Mouse (Mus musculus) kidney, embryonic 14.5 days (tissue): ENCODE data around the gene U2af2. TPM values are rescaled to one million over a fixed set of nuclear protein-coding genes. Genes with fewer than 3 reads are reported as not detected.
A peak's percentile ranks its signal among the peaks of the same experiment; 100 is the strongest.

Experiments
- ATAC-seq: fragments of 200-750 bp; cut with Nextera tagmentation; 2 replicates; pipeline ENCODE4 v1.8.0; 2017; ENCODE audit warnings: moderate number of reproducible peaks, mild to moderate bottlenecking, moderate TSS enrichment, moderate library complexity; ENCODE audit not compliant: low FRiP score, low TSS enrichment
- H3K27ac ChIP-seq: fragments of 300-500 bp; sonication (generic); 2 replicates; pipeline ENCODE4 v1.5.1; 2014; ENCODE audit warnings: low read depth, mild to moderate bottlenecking, low read length, moderate library complexity, mixed read lengths
- H3K27me3 ChIP-seq: fragments of 300-500 bp; sonication (generic); 2 replicates; pipeline ENCODE4 v1.6.1; 2014; ENCODE audit warnings: mild to moderate bottlenecking, low read length; ENCODE audit not compliant: control insufficient read depth, insufficient read depth
- H3K36me3 ChIP-seq: fragments of 300-500 bp; sonication (generic); 2 replicates; pipeline ENCODE4 v1.6.1; 2014; ENCODE audit warnings: low read length, mixed read lengths; ENCODE audit not compliant: control insufficient read depth, insufficient read depth
- H3K4me1 ChIP-seq: fragments of 300-500 bp; sonication (generic); 2 replicates; pipeline ENCODE4 v1.6.1; 2014; ENCODE audit warnings: low read length, mixed read lengths; ENCODE audit not compliant: control insufficient read depth, insufficient read depth
- H3K4me2 ChIP-seq: fragments of 300-500 bp; sonication (generic); replicated peaks from 2 replicates; pipeline ENCODE4 v1.6.1; 2014; ENCODE audit warnings: low read depth, mild to moderate bottlenecking, low read length
- H3K4me3 ChIP-seq: fragments of 300-500 bp; sonication (generic); 2 replicates; pipeline ENCODE4 v1.5.1; 2014; ENCODE audit warnings: mild to moderate bottlenecking, low read length
- H3K9ac ChIP-seq: fragments of 300-500 bp; sonication (generic); 2 replicates; pipeline ENCODE4 v1.6.1; 2014; ENCODE audit warnings: low read depth, mild to moderate bottlenecking, low read length, moderate library complexity
- H3K9me3 ChIP-seq: fragments of 300-500 bp; sonication (generic); 2 replicates; pipeline ENCODE4 v1.6.1; 2016; ENCODE audit warnings: low read length; ENCODE audit not compliant: control insufficient read depth
- WGBS: fragments of 180-500 bp; shearing (Covaris S2); extraction: QIAGEN DNeasy Blood & Tissue Kit; methylation state at CpG from one replicate; pipeline ENCODE4 v1.1.7; 2014; 5-methylcytosine and 5-hydroxymethylcytosine counted together
- polyA plus RNA-seq: library from polyadenylated mRNA; unstranded; fragments of >200 nt; fragmentation: Nextera tagmentation; extraction: Ambion mirVana; gene quantifications from 2 replicates; pipeline ENCODE4 v1.2.1, GENCODE M21; 2014

U2af2 gene
- polyA plus RNA-seq, 1 experiment from 2014 or later: 148 TPM

- H3K4me3 ChIP-seq: no peak overlapping the region
- H3K36me3 ChIP-seq: no peaks in the 10 kb centered on the region
- H3K27ac ChIP-seq: no peak overlapping the region
- H3K4me1 ChIP-seq: peaks cover 3% of the 10 kb centered on the region; the same call in 1 of the 2 replicates
- no peak overlapping the region for H3K9ac ChIP-seq
- no peak overlapping the region for H3K4me2 ChIP-seq
- H3K9me3 ChIP-seq: no peaks in the 10 kb centered on the region
- 41% methylated on average over 2 of the region's 2 CpGs for WGBS
- ATAC-seq: no peak
- H3K27me3 ChIP-seq: peaks cover 6% of the 10 kb centered on the region; the same call in 1 of the 2 replicates
These were observed 14.6 kb upstream of the U2af2 start for GRCm38 (mm10) chr7:5047313-5047712.

- WGBS: 1% methylated on average over 65 of the region's 65 CpGs
- peak within 1 kb of the TSS; percentile 78 for H3K27ac ChIP-seq
- peaks cover 24% of the 10 kb centered on the region for H3K4me1 ChIP-seq
- H3K4me3 ChIP-seq: peak within 1 kb of the TSS; percentile 79
- H3K27me3 ChIP-seq: peaks cover 40% of the 10 kb centered on the region
- H3K9ac ChIP-seq: peak within 1 kb of the TSS; percentile 92
- ATAC-seq: peak; percentile 72
- no peaks in the 10 kb centered on the region for H3K9me3 ChIP-seq
- peak within 1 kb of the TSS; percentile 84 for H3K4me2 ChIP-seq
- H3K36me3 ChIP-seq: no peaks in the 10 kb centered on the region
These were observed 10.4 kb upstream of the U2af2 start, which contains the start of gene Zfp580 for GRCm38 (mm10) chr7:5051193-5052192. TSS of gene Zfp580 (plus strand) at chr7:5051538.

GRCm38 (mm10) chr7:5052438-5052837, 9.5 kb upstream of the U2af2 start:
- H3K4me1 ChIP-seq: peaks cover 24% of the 10 kb centered on the region
- ATAC-seq: no peak
- peaks cover 45% of the 10 kb centered on the region for H3K27me3 ChIP-seq
- 3% methylated on average over 12 of the region's 12 CpGs for WGBS
- no peaks in the 10 kb centered on the region for H3K9me3 ChIP-seq
- no peaks in the 10 kb centered on the region for H3K36me3 ChIP-seq
- H3K27ac ChIP-seq: no peak overlapping the region
- peak overlapping the region; percentile 84 for H3K4me2 ChIP-seq
- H3K9ac ChIP-seq: peak overlapping the region; percentile 92
- peak overlapping the region; percentile 79 for H3K4me3 ChIP-seq

- peak; percentile 8; the same call in 1 of the 2 replicates for ATAC-seq
- Histone ChIP-seq H3K9ac (peak overlapping the region; percentile 92), H3K4me2 (peak overlapping the region; percentile 84), H3K27me3 (peaks cover 45% of the 10 kb centered on the region), H3K4me3 (peak overlapping the region; percentile 79), H3K27ac (no peak overlapping the region), H3K4me1 (peaks cover 24% of the 10 kb centered on the region), H3K36me3 (no peaks in the 10 kb centered on the region), H3K9me3 (no peaks in the 10 kb centered on the region)
- WGBS: 4% methylated on average over 45 of the region's 45 CpGs
These were observed 9.0 kb upstream of the U2af2 start for GRCm38 (mm10) chr7:5052931-5053343.

GRCm38 (mm10) chr7:5053456-5054179, 8.3 kb upstream of the U2af2 start:
- H3K27ac ChIP-seq: no peak overlapping the region
- H3K27me3 ChIP-seq: peaks cover 45% of the 10 kb centered on the region
- H3K9ac ChIP-seq: peak overlapping the region; percentile 53; the same call in 1 of the 2 replicates
- peak overlapping the region; percentile 79 for H3K4me3 ChIP-seq
- H3K9me3 ChIP-seq: no peaks in the 10 kb centered on the region
- H3K36me3 ChIP-seq: no peaks in the 10 kb centered on the region
- peak overlapping the region; percentile 84 for H3K4me2 ChIP-seq
- 8% methylated on average over 32 of the region's 32 CpGs for WGBS
- ATAC-seq: no peak
- peaks cover 24% of the 10 kb centered on the region for H3K4me1 ChIP-seq

GRCm38 (mm10) chr7:5056651-5057263, 5.2 kb upstream of the U2af2 start:
- no peak for ATAC-seq
- Histone ChIP-seq H3K36me3 (no peaks in the 10 kb centered on the region), H3K4me2 (peak overlapping the region; percentile 90), H3K4me3 (peak overlapping the region; percentile 60), H3K4me1 (peaks cover 32% of the 10 kb centered on the region), H3K9ac (peak overlapping the region; percentile 75), H3K9me3 (no peaks in the 10 kb centered on the region), H3K27ac (peak overlapping the region; percentile 42; the same call in 1 of the 2 replicates), H3K27me3 (peaks cover 45% of the 10 kb centered on the region)
- WGBS: 1% methylated on average over 51 of the region's 55 CpGs

- Histone ChIP-seq H3K4me2 (peak overlapping the region; percentile 90), H3K36me3 (no peaks in the 10 kb centered on the region), H3K4me1 (peaks cover 28% of the 10 kb centered on the region), H3K9ac (peak overlapping the region; percentile 75), H3K9me3 (no peaks in the 10 kb centered on the region), H3K4me3 (peak overlapping the region; percentile 60), H3K27ac (no peak overlapping the region), H3K27me3 (peaks cover 38% of the 10 kb centered on the region)
- ATAC-seq: no peak
- WGBS: 27% methylated on average over 8 of the region's 8 CpGs
These were observed 4.6 kb upstream of the U2af2 start for GRCm38 (mm10) chr7:5057381-5057780.

- Histone ChIP-seq H3K4me1 (peaks cover 24% of the 10 kb centered on the region), H3K4me2 (peak overlapping the region; percentile 90), H3K27me3 (peaks cover 35% of the 10 kb centered on the region), H3K27ac (no peak overlapping the region), H3K4me3 (no peak overlapping the region; the same call in 1 of the 2 replicates), H3K9me3 (no peaks in the 10 kb centered on the region), H3K36me3 (no peaks in the 10 kb centered on the region), H3K9ac (peak overlapping the region; percentile 75; the same call in 1 of the 2 replicates)
- no peak for ATAC-seq
- 33% methylated on average over 11 of the region's 11 CpGs for WGBS
These were observed 4.1 kb upstream of the U2af2 start for GRCm38 (mm10) chr7:5057804-5058203.
